Mouse (Mus musculus): ENCODE results near the gene Mettl7a2. TPM values are rescaled to one million over a fixed set of nuclear protein-coding genes. Genes with fewer than 3 reads are reported as not detected.

Gene Mettl7a2
- polyA plus RNA-seq, 1 experiment, result 2.5 TPM

- TF ChIP-seq GATA1 (IDR thresholded peaks at IDR 0.05; ENCODE audit: low read length), result no peak
Observed at GRCm38 (mm10) chr15:100400592-100401250, 47.7 kb downstream of the Mettl7a2 start.

- no peak for TF ChIP-seq GATA1 (IDR thresholded peaks at IDR 0.05; ENCODE audit: low read length)
Observed at GRCm38 (mm10) chr15:100401811-100402210, 48.8 kb downstream of the Mettl7a2 start.

- no peak for TF ChIP-seq GATA1 (IDR thresholded peaks at IDR 0.05; ENCODE audit: low read length)
Observed at GRCm38 (mm10) chr15:100402347-100402746, 49.3 kb downstream of the Mettl7a2 start.

DNA sequence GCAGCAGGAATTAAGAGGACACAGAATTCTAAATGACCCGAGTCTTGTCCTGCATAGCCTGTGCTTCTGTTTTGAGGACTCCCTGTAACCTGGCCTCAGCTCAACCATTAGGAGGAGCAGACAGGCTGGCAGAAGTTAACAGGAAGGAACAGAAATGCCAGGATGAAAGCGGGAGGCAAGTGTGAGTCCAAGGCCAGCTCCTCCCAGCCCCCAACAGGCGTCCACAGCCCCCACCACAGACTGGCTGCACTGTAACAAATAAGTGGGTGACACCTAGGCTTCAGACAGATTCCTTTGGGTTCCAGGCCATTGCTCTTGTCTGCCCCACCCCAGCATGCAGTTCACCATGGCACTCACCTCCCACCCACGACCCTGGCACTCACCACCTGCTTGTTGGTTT is 49.8 kb downstream of the Mettl7a2 start:
- no peak for TF ChIP-seq GATA1 (IDR thresholded peaks at IDR 0.05; ENCODE audit: low read length)

GRCm38 (mm10) chr15:100403318-100404000 is 50.5 kb downstream of the Mettl7a2 start:
- no peak for TF ChIP-seq GATA1 (IDR thresholded peaks at IDR 0.05; ENCODE audit: low read length)

DNA sequence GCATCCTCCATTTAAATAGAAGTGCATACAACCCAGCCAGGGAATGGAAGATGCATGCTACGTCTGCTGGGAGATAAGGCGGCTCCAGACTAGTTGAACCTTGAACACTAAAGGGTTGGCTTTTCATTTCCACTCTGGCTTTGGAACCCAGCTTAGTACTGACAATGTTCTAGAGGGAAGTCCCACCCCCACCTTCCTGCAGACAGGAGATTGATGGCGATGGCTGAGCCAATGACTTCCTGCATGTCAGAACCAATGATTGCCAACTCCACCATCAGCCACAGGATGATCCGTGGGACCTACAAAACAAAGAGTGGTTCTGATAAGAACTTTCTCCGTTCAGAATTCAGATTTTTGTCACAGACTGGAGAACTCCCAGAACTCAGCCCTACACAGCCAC is 53.1 kb downstream of the Mettl7a2 start:
- TF ChIP-seq GATA1 (IDR thresholded peaks at IDR 0.05; ENCODE audit: low read length), result no peak

- TF ChIP-seq GATA1 (IDR thresholded peaks at IDR 0.05; ENCODE audit: low read length), result no peak
Observed at GRCm38 (mm10) chr15:100410918-100411672, 58.1 kb downstream of the Mettl7a2 start.

Other genes with a start within 250 kb of the Mettl7a2 start
- gene Atf1, start 125.4 kb upstream of the Mettl7a2 start, polyA plus RNA-seq (2012), result 50.4 and 83.1 TPM in 2 replicates
- not detected in 2 replicates for gene Tmprss12, start 72.4 kb upstream of the Mettl7a2 start, polyA plus RNA-seq (2012)
- gene Mettl7a1, start 49.1 kb upstream of the Mettl7a2 start, polyA plus RNA-seq (2012), result 40.6 and 54.3 TPM in 2 replicates
- not detected in 2 replicates for gene Mettl7a3, start 18.3 kb upstream of the Mettl7a2 start, polyA plus RNA-seq (2012)
- 0.09 and 0.27 TPM in 2 replicates for gene Methig1, start 51 bp upstream of the Mettl7a2 start, polyA plus RNA-seq (2012)
- gene Higd1c, start 11.3 kb downstream of the Mettl7a2 start, polyA plus RNA-seq (2012), result not detected in 2 replicates
- gene Gm5475, start 68.9 kb downstream of the Mettl7a2 start, polyA plus RNA-seq (2012), result not detected in 2 replicates
- 7.2 and 8.8 TPM in 2 replicates for gene Slc11a2, start 71.9 kb downstream of the Mettl7a2 start, polyA plus RNA-seq (2012)
- gene Letmd1, start 115.8 kb downstream of the Mettl7a2 start, polyA plus RNA-seq (2012), result 24.8 and 47.3 TPM in 2 replicates
- gene Csrnp2, start 142.3 kb downstream of the Mettl7a2 start, polyA plus RNA-seq (2012), result 1.0 and 1.1 TPM in 2 replicates
- 2.7 and 2.8 TPM in 2 replicates for gene Tfcp2, start 198.8 kb downstream of the Mettl7a2 start, polyA plus RNA-seq (2012)
- 0.03 and 0.11 TPM in 2 replicates for gene Pou6f1, start 246.8 kb downstream of the Mettl7a2 start, polyA plus RNA-seq (2012)

All from G1E-ER4 (cell line).